ENCODE assay signal across 17 mouse cellular contexts in the genomic region with DNA sequence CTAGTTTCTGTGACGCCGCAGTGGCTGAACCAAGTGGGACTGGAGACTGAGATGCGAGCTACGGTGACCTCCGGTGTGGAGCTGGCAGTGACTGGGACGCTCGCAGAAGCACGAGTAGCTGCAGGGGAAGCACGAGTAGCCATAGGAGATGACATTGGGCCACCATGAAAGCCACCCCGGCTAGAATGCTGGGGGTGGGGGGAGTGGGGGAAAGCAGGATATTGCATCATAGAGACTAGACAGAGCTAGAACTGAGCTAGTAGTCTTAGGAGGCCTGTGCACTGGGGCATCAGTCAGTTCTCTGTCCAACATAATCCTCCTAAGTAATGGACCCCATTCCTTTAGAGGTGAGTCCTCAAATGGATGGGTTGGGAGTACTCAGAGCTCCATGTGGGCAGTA.
"Had no signal": no experiment of that assay in that cellular context is flagged by ENCODE, and none has a peak within 500 bp of the region (broad histone marks: within the 10 kb centered on the region; RNA-seq: fewer than 3 reads in every experiment).

No protein-coding gene starts in this region.

- H3K9ac ChIP-seq: kidney, embryonic 15.5 days; limb, embryonic 12.5 days; liver, embryonic 13.5 days; midbrain, embryonic 15.5 days; neural tube, embryonic 13.5 days; stomach, embryonic 15.5 days had no signal

- H3K4me3 ChIP-seq: kidney, embryonic 15.5 days; limb, embryonic 12.5 days; liver, embryonic 13.5 days; midbrain, embryonic 10.5 days; midbrain, embryonic 15.5 days; neural tube, embryonic 13.5 days; stomach, embryonic 15.5 days had no signal

- H3K9me3 ChIP-seq: kidney, embryonic 15.5 days; limb, embryonic 12.5 days; liver, embryonic 13.5 days; midbrain, embryonic 10.5 days; midbrain, embryonic 15.5 days; neural tube, embryonic 13.5 days; stomach, embryonic 15.5 days had no signal

- H3K27ac ChIP-seq: kidney, embryonic 15.5 days; limb, embryonic 12.5 days; midbrain, embryonic 10.5 days; midbrain, embryonic 15.5 days; neural tube, embryonic 13.5 days; stomach, embryonic 15.5 days had no signal

- ATAC-seq: lung, postnatal 0 days; midbrain, embryonic 15.5 days had no signal

- DNase-seq: kidney, adult 18-20 months; kidney, postnatal 25 days; layer of hippocampus, adult 9-11 months; layer of hippocampus, postnatal 36 days; liver; liver, embryonic 13.5 days; lung, adult 2 months; lung, postnatal 36 days; right cerebral cortex, postnatal 14 days; thymus, postnatal 4 days had no signal

- H3K4me1 ChIP-seq: kidney, embryonic 15.5 days; limb, embryonic 12.5 days; midbrain, embryonic 10.5 days; midbrain, embryonic 15.5 days; neural tube, embryonic 13.5 days; stomach, embryonic 15.5 days had no signal

- H3K27me3 ChIP-seq: kidney, embryonic 15.5 days; limb, embryonic 12.5 days; liver, embryonic 13.5 days; midbrain, embryonic 15.5 days; neural tube, embryonic 13.5 days; stomach, embryonic 15.5 days had no signal

- H3K4me2 ChIP-seq: kidney, embryonic 15.5 days; limb, embryonic 12.5 days; liver, embryonic 13.5 days; midbrain, embryonic 15.5 days; neural tube, embryonic 13.5 days; stomach, embryonic 15.5 days had no signal
